Mouse (Mus musculus): ENCODE measurements at regions not wholly inside any gene's neighbourhood (a gene's known extent, or its start where the extent isn't known, plus 50 kb on each side); places are given as distances from the start of the nearest gene placed in this dataset.

- TF ChIP-seq CTCF (IDR thresholded peaks at IDR 0.05; ENCODE audit: low read depth) (no peak), EP300 (optimal IDR thresholded peaks at IDR 0.05) (no peak)
These were observed 239.2 kb upstream of the Gm28363 start for GRCm38 (mm10) chr1:117457736-117458135.

All from stomach, postnatal 0 days (tissue).